Mouse (Mus musculus) large intestine, adult 2 months (tissue): ENCODE measurements around the gene Cep135. TPM values are rescaled to one million over a fixed set of nuclear protein-coding genes. Genes with fewer than 3 reads are reported as not detected.

Source experiments
- DNase-seq: peaks from one replicate; pipeline ENCODE4 v3.0.0-alpha.2; 2012; ENCODE audit warnings: low read depth, low spot score
- WGBS: fragments of 180-500 bp; shearing (Covaris S2); methylation state at CpG from one replicate; pipeline ENCODE4 v1.1.7; 2018; 5-methylcytosine and 5-hydroxymethylcytosine counted together
- polyA plus RNA-seq: library from polyadenylated mRNA; depleted of rRNA; stranded (reverse); fragments of >200 nt; gene quantifications from 2 replicates; pipeline ENCODE4 v1.2.3, GENCODE M21; 2012

Gene Cep135
- polyA plus RNA-seq, 1 experiment = 0.47 TPM

DNA sequence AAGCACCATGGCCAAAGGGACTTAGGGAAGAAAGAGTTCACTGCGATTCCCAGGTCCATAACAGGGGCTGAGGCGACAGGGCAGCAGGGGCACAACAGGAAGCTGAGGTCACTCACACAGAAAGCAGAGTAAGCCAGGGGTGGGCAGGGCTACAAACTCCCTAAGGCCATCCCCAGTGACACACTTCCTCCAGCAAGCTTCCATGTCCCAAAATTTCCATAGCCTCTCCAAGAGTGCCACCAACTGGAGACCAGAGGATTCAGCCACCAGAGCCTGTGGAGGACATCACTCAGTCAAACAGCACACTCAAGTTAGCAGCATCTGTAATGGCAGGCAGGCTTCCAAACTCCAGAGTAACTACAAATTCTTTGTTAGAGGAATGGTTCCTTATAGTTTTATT is 47.1 kb downstream of the Cep135 start:
- DNase-seq = no peak
- WGBS = 83% methylated on average over 2 of the region's 2 CpGs

- 91% methylated on average over 4 of the region's 4 CpGs for WGBS
- no peak for DNase-seq
Measured at GRCm38 (mm10) chr5:76642076-76642475, 53.6 kb downstream of the Cep135 start.

- WGBS = 82% methylated on average over 7 of the region's 7 CpGs
Measured at GRCm38 (mm10) chr5:76644234-76644633, 55.7 kb downstream of the Cep135 start.

GRCm38 (mm10) chr5:76645091-76645868 is 56.8 kb downstream of the Cep135 start:
- DNase-seq = no peak
- 94% methylated on average over 10 of the region's 10 CpGs for WGBS

More at GRCm38 (mm10) chr5:76644234-76644633, 55.7 kb downstream of the Cep135 start:
- DNase-seq = no peak

DNA sequence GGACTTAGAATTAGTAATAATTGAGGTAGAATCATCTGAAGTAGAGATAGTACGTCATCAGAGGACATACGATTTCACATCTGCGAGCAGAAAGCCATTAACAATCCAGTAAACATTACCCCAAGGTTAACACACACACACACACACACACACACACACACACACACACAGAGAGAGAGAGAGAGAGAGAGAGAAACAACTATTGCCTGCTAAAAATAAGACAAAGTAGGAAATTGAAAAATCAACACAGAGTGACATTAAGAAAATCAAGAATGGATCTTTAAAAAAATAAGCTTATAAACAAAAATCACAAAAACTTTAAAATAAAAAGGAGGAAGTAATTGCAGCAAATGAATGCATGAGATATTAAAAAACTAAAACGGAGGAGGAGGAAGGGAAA is 61.4 kb downstream of the Cep135 start:
- 56% methylated on average over 4 of the region's 4 CpGs for WGBS
- DNase-seq = no peak

GRCm38 (mm10) chr5:76651151-76651725 is 62.7 kb downstream of the Cep135 start:
- WGBS = 63% methylated on average over 5 of the region's 5 CpGs
- no peak for DNase-seq

DNA sequence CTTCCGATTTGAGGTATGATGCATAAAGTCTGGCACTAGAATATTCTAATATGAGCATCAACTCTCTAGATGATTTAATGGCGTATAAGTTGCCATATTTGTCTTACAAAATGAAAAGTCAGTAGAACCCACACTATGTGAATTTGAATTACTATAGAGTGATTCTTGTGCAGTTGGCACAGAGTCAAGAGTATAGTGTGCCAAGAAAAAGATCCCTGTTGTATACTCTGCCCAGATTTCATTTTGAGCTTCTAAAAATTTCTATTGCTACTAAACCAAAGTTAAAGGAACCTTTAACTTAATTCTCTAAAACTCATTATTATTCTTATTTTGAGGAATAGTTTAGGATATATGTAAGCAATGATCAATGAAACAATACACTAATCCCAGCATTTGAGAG is 67.7 kb downstream of the Cep135 start, which contains the start of gene C530008M17Rik:
Gene C530008M17Rik, plus strand, starts transcription at position 301 of the 400 bp plus-strand sequence.
- WGBS = 82% methylated on average over 2 of the region's 2 CpGs
- no peak for DNase-seq

GRCm38 (mm10) chr5:76657245-76658083 is 69.0 kb downstream of the Cep135 start:
- WGBS = 1% methylated on average over 79 of the region's 80 CpGs
- no peak for DNase-seq

DNA sequence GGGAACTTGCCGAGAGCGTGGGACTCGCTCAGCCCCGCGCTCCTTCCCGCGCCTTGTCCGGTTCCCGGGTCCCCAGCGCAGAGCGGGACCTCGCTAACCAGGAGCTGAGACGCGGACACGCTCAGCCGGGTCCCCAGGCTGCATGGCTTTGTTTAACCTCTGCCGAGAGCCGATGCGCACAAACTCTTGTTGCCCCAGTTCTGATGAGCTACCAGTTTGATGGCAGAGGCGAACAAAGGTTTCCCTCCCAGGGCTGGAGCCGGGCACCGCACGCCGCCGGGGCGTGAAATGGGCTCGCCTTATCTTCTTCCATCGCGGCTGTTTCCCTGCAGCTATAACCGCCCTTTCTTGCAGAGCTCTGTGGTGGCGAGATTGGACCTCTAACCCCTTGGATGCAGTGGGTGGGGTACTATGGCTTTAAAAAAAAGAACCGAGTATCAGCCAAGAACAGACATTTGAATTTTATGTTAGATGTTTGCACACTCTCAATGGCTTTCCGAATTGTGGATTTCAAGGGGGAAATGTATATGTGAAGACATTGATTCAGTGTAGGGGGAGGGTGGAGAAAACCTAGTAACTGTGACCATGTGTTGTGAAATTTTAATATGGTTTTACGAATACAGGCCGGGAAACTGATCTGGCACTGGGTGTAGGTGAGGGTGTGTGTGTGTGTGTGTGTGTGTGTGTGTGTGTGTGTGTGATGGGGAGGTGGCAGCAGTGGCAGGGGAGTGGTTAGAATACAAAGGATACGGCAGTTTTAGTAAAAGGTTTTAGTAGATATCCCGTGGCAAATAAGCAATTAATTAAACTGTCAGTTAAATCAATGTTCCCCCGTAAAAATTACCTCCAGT is 69.8 kb downstream of the Cep135 start:
- WGBS = 3% methylated on average over 38 of the region's 38 CpGs
- no peak for DNase-seq

DNA sequence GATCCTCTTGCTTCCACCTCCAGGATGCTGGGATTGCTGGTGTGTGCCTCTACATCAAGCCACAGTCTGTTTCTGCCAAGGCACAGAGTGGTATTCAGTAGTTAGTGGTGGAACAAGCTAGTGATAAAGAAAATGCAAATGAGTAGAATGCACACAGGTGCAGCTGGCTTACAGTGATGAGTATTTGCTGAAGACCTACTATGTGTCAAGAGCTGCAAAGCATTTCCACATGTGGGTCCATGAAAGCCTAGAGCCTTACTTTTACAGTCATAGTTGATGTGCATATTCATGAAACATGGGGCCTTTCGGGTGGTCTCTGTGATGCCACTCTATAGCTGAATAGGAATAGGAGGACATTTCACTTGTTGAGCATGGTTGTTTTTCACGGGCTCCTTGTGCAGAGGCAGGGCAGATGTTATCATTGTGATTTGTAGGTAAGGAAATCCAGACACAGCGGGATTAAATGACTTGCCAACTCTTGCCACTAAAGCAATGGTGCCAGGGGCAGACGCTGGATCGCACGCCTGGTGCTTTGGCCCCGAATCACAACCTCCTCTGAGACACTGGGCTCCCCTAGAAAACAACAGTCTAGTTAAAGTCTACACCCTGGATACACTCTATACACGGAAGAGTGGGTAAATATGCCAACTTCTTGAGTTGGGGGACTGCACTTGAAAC is 71.6 kb downstream of the Cep135 start:
- DNase-seq = no peak
- 86% methylated on average over 8 of the region's 8 CpGs for WGBS

- DNase-seq = no peak
- WGBS = 58% methylated on average over 4 of the region's 4 CpGs
Measured at GRCm38 (mm10) chr5:76661310-76661709, 72.8 kb downstream of the Cep135 start.

GRCm38 (mm10) chr5:76664936-76665335 is 76.4 kb downstream of the Cep135 start:
- whole genome bisulfite sequencing = 68% methylated on average over 7 of the region's 7 CpGs
- DNase-seq = no peak

DNA sequence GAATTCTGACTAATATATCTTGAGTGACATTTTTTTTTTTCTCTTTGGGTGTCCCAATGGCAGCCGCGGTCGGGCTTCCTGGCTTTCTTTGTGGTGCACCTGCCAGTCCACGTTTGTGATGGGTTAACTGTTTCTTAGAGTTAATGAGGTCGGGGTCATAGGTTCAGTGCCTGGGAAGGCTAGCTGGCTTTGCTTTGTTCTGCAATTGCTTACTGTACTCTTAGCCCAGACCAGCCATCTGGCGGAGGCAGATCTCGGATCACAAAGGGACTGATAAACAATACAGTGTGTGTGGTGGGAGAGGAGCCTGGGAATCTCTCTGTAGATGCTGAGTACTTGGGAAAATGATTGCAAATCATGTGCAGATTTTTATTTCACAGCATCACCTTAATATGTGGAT is 76.9 kb downstream of the Cep135 start:
- 50% methylated on average over 7 of the region's 7 CpGs for WGBS
- no peak for DNase-seq

GRCm38 (mm10) chr5:76666026-76666756 is 77.7 kb downstream of the Cep135 start:
- WGBS = 71% methylated on average over 6 of the region's 6 CpGs
- no peak for DNase-seq

DNA sequence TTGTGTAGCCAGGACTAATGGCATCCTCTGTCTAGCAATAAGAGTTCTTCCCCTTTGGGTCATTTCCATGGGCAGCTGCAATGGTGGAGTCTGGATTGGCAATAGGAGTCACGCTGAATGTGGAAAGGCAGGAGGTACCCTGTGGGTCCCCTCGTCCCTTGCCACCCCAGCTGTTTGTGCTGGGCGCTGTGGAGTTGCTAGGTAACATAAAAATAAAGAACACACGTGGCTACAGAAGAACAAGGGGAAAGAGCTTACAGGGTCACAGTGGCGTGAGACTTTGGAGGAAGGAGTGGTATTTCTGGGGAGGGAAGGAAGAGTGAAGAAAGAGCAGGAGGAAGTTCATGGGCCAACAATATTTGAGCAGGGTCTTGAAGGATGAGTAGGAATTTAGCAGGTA is 79.6 kb downstream of the Cep135 start:
- 36% methylated on average over 5 of the region's 5 CpGs for WGBS
- no peak for DNase-seq

GRCm38 (mm10) chr5:76668547-76668946 is 80.0 kb downstream of the Cep135 start:
- no peak for DNase-seq
- 35% methylated on average over 5 of the region's 5 CpGs for WGBS

GRCm38 (mm10) chr5:76670183-76670582 is 81.7 kb downstream of the Cep135 start:
- WGBS = 93% methylated on average over 10 of the region's 10 CpGs
- no peak for DNase-seq

DNA sequence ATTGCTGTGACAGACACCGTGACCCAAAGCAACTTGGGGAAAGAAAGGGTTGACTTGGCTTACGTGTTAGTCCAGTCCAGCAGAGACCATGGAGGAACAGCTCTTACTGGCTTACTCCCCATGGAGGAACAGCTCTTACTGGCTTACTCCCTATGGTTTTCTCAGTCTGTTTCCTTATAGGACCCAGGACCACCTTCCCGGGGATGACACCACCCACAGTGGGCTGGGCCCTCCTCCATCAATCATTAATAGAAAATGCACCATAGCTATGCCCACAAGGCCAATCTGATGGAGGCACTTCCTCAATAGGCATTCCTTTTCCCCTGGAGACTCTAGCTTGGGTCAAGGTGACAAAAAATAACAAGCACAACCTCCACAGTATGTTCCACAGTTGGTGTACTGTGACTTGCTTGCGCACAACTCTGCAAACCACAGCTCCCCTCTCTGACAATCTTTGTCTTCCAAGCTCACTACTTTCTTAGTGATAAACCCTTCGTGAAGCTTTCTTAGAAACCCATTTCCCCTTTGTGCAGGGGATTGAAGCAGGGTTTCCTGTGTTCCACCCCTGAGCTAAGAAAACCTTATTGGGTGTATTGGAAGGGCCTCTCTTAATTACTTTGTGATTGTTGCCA is 85.6 kb downstream of the Cep135 start:
- no peak for DNase-seq
- WGBS = 83% methylated on average over 5 of the region's 5 CpGs
